Comparison of ENCODE assay signal across 21 mouse cellular contexts in genomic region chr15:62148680-62149237, GRCm38 (mm10).
A peak's percentile ranks its signal among the peaks of the same experiment; 100 is the strongest.
DNase-seq lines count a peak whose midpoint lies in the region; ATAC-seq lines count a peak whose summit lies in the region.
"Had no signal": no experiment of that assay in that cellular context is flagged by ENCODE, and none has a peak within 500 bp of the region (broad histone marks: within the 10 kb centered on the region; RNA-seq: fewer than 3 reads in every experiment).

No protein-coding gene starts in this region.

- peak; percentile 69; the same call in 1 of the 2 replicates for ATAC-seq in heart, embryonic 11.5 days (replicated peaks; ENCODE audit: insufficient number of reproducible peaks, low FRiP score, low TSS enrichment)
- ATAC-seq in liver, embryonic 15.5 days (ENCODE audit: insufficient read depth), result peak; percentile 47
- no peak for ATAC-seq in neural tube, embryonic 15.5 days (ENCODE audit: low FRiP score)
- ATAC-seq: forebrain, embryonic 13.5 days; hindbrain, postnatal 0 days; Patski had no signal

- no peaks in the 10 kb centered on the region for H3K27me3 ChIP-seq in heart, embryonic 11.5 days (ENCODE audit: control insufficient read depth, insufficient read depth, low read length)
- no peaks in the 10 kb centered on the region for H3K27me3 ChIP-seq in liver, embryonic 15.5 days
- no peaks in the 10 kb centered on the region for H3K27me3 ChIP-seq in neural tube, embryonic 15.5 days (replicated peaks)
- H3K27me3 ChIP-seq: forebrain, embryonic 13.5 days; Patski had no signal

- H3K4me3 ChIP-seq in heart, embryonic 11.5 days (ENCODE audit: low read depth, low read length), result no peak overlapping the region
- no peak overlapping the region for H3K4me3 ChIP-seq in liver, embryonic 15.5 days (replicated peaks)
- no peak overlapping the region for H3K4me3 ChIP-seq in neural tube, embryonic 15.5 days (replicated peaks)
- H3K4me3 ChIP-seq: forebrain, embryonic 13.5 days; layer of hippocampus, adult 2 months; myocyte had no signal

- H3K9ac ChIP-seq in heart, embryonic 11.5 days (ENCODE audit: low read depth, low read length), result no peak overlapping the region
- no peak overlapping the region for H3K9ac ChIP-seq in liver, embryonic 15.5 days
- no peak overlapping the region for H3K9ac ChIP-seq in neural tube, embryonic 15.5 days (replicated peaks)
- H3K9ac ChIP-seq: forebrain, embryonic 13.5 days had no signal

- peak overlapping the region; percentile 46; the same call in 1 of the 2 replicates for H3K27ac ChIP-seq in heart, embryonic 11.5 days (ENCODE audit: low read depth, low read length)
- peak overlapping the region; percentile 58 for H3K27ac ChIP-seq in liver, embryonic 15.5 days (replicated peaks)
- H3K27ac ChIP-seq in neural tube, embryonic 15.5 days (replicated peaks), result no peak overlapping the region
- H3K27ac ChIP-seq: forebrain, embryonic 13.5 days; hindbrain, postnatal 0 days; layer of hippocampus, adult 2 months had no signal

- H3K36me3 ChIP-seq in heart, embryonic 11.5 days (ENCODE audit: control insufficient read depth, insufficient read depth, low read length), result no peaks in the 10 kb centered on the region
- no peaks in the 10 kb centered on the region for H3K36me3 ChIP-seq in liver, embryonic 15.5 days (replicated peaks)
- no peaks in the 10 kb centered on the region for H3K36me3 ChIP-seq in neural tube, embryonic 15.5 days

- no peak for DNase-seq in heart, postnatal 10 days
- DNase-seq in ES-CJ7 (ENCODE audit: low read depth, low spot score) (peak; percentile 18), ZHBTc4 (ENCODE audit: low read depth, low spot score) (peak; percentile 16)
- DNase-seq in kidney, adult 9 months, result no peak
- DNase-seq: adrenal gland, postnatal 36 days; B cell, adult 2 months; cerebellum, adult 2 months; gastrocnemius, postnatal 14 days; heart, postnatal 4 days; kidney, adult 2 months; kidney, postnatal 14 days; midbrain, embryonic 14.5 days; right cerebral cortex, postnatal 25 days had no signal

- H3K4me1 ChIP-seq in heart, embryonic 11.5 days (ENCODE audit: control insufficient read depth, insufficient read depth, low read length), result peaks cover 6% of the 10 kb centered on the region; the same call in 1 of the 2 replicates
- peaks cover 73% of the 10 kb centered on the region for H3K4me1 ChIP-seq in liver, embryonic 15.5 days (replicated peaks)
- H3K4me1 ChIP-seq in neural tube, embryonic 15.5 days, result no peaks in the 10 kb centered on the region; the same call in none of the 2 replicates

- H3K9me3 ChIP-seq in heart, embryonic 11.5 days (replicated peaks; ENCODE audit: control insufficient read depth, low read length), result no peaks in the 10 kb centered on the region
- no peaks in the 10 kb centered on the region for H3K9me3 ChIP-seq in liver, embryonic 15.5 days (replicated peaks)
- no peaks in the 10 kb centered on the region for H3K9me3 ChIP-seq in neural tube, embryonic 15.5 days (replicated peaks)
- H3K9me3 ChIP-seq: forebrain, embryonic 13.5 days had no signal

- H3K4me2 ChIP-seq in heart, embryonic 11.5 days, result no peak overlapping the region
- peak overlapping the region; percentile 27 for H3K4me2 ChIP-seq in liver, embryonic 15.5 days
- H3K4me2 ChIP-seq in neural tube, embryonic 15.5 days, result no peak overlapping the region
- H3K4me2 ChIP-seq: forebrain, embryonic 13.5 days had no signal

- intact Hi-C loops in heart, postnatal 10 days (cut with DNase I), result no loop called here

- WGBS in heart, embryonic 11.5 days (ENCODE audit: insufficient replicate concordance), result 75% methylated on average over 10 of the region's 10 CpGs
- 64% methylated on average over 10 of the region's 10 CpGs for WGBS in liver, embryonic 15.5 days (ENCODE audit: insufficient replicate concordance)
- WGBS in neural tube, embryonic 15.5 days, result 92% methylated on average over 10 of the region's 10 CpGs

Comparison
In these comparisons a context has a peak if more than half of its experiments do, and no peak if none do; other contexts are left out.
1. DNase-seq: peak in ES-CJ7 (single experiment) and ZHBTc4 (single experiment); none in heart, postnatal 10 days (0 of 2) and kidney, adult 9 months (single experiment).